Mouse (Mus musculus) forebrain, embryonic 16.5 days (tissue): ENCODE results near the gene Akap7. TPM values are rescaled to one million over a fixed set of nuclear protein-coding genes. Genes with fewer than 3 reads are reported as not detected.

Experiments used
- ATAC-seq: fragments of 200-750 bp; cut with Nextera tagmentation; 2 replicates; pipeline ENCODE4 v1.8.0; 2017; ENCODE audit warnings: mild to moderate bottlenecking, moderate library complexity
- H3K27ac ChIP-seq: fragments of 300-500 bp; sonication (generic); 2 replicates; pipeline ENCODE4 v1.5.1; 2014; ENCODE audit warnings: low read length, control low read depth
- H3K27me3 ChIP-seq: fragments of 300-500 bp; sonication (generic); replicated peaks from 2 replicates; pipeline ENCODE4 v1.6.1; 2014; ENCODE audit warnings: low read length; ENCODE audit not compliant: control insufficient read depth, insufficient read depth
- H3K36me3 ChIP-seq: fragments of 300-500 bp; sonication (generic); 2 replicates; pipeline ENCODE4 v1.6.1; 2014; ENCODE audit not compliant: control insufficient read depth, insufficient read depth
- H3K4me1 ChIP-seq: fragments of 300-500 bp; sonication (generic); replicated peaks from 2 replicates; pipeline ENCODE4 v1.6.1; 2014; ENCODE audit warnings: low read length; ENCODE audit not compliant: control insufficient read depth, insufficient read depth
- H3K4me2 ChIP-seq: fragments of 300-500 bp; sonication (generic); 2 replicates; pipeline ENCODE4 v1.6.1; 2014; ENCODE audit warnings: mild to moderate bottlenecking, low read length, control low read depth
- H3K4me3 ChIP-seq: fragments of 300-500 bp; sonication (generic); replicated peaks from 2 replicates; pipeline ENCODE4 v1.5.1; 2014; ENCODE audit warnings: mild to moderate bottlenecking, low read length, control low read depth
- H3K9ac ChIP-seq: fragments of 300-500 bp; sonication (generic); replicated peaks from 2 replicates; pipeline ENCODE4 v1.6.1; 2014; ENCODE audit warnings: low read depth, low read length, control low read depth
- H3K9me3 ChIP-seq: fragments of 300-500 bp; sonication (generic); 2 replicates; pipeline ENCODE4 v1.6.1; 2016; ENCODE audit warnings: low read length; ENCODE audit not compliant: control insufficient read depth
- WGBS: fragments of 180-500 bp; shearing (Covaris S2); extraction: QIAGEN DNeasy Blood & Tissue Kit; methylation state at CpG from one replicate; pipeline ENCODE4 v1.1.7; 2014; 5-methylcytosine and 5-hydroxymethylcytosine counted together
- polyA plus RNA-seq: library from polyadenylated mRNA; unstranded; fragments of >200 nt; fragmentation: Nextera tagmentation; extraction: Ambion mirVana; gene quantifications from 2 replicates; pipeline ENCODE4 v1.2.1, GENCODE M21; 2015

Gene Akap7
- polyA plus RNA-seq, 1 experiment from 2014 or later, result 33.3 TPM

DNA sequence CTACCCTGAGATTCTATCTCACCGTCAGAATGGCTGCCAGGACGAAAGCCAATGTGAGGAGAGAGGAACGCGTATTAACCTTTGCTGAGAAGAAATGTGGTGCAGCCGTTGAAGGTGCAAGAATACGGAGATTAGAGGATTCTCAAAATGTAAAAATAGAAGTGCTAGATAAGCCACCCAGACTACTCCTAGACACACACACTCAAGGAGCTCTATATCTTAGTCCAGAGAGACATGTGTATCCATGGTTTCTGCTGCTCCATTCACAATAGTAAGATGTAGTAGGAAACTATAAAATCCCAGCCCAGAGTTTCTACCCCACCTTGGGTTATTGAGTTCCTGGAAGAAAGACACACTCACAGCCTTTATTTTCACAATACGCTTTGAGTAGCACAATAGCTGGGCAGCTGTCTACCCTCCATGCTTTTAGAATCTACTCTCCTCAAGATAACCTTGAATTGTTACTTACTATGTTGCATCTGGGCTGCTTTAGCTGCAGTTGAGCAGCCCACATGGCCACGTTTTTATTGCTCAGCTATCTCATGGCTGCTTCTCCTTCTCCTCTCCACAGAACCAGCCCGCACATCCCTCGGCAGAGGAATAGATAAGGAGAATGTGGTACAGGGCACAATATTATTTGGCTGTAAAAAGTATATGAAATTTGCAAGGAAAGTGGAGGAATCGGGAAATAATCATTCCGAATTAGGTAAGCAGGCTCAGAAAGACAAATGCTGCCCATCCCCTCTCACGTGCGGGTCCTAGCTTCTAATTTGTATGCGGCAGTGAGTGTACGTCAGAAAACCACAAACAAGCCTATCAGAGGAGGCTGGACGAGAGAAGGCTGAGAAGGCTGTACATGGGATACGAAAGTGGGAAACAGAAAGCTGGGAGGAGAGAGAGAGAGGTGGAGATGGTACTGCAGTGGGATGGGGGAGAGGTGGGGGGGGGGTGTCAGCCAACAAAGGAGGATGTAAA lies 162.6 kb downstream of the Akap7 start:
- whole genome bisulfite sequencing, result 52% methylated on average over 18 of the region's 18 CpGs
- H3K9me3 ChIP-seq, result no peaks in the 10 kb centered on the region
- H3K4me3 ChIP-seq, result peak overlapping the region; percentile 28
- H3K27me3 ChIP-seq, result no peaks in the 10 kb centered on the region
- H3K4me2 ChIP-seq, result peak overlapping the region; percentile 38
- H3K27ac ChIP-seq, result peak overlapping the region; percentile 55; the same call in 1 of the 2 replicates
- H3K36me3 ChIP-seq, result no peaks in the 10 kb centered on the region
- peak; percentile 86 for ATAC-seq
- peaks cover 3% of the 10 kb centered on the region for H3K4me1 ChIP-seq
- peak overlapping the region; percentile 39 for H3K9ac ChIP-seq

DNA sequence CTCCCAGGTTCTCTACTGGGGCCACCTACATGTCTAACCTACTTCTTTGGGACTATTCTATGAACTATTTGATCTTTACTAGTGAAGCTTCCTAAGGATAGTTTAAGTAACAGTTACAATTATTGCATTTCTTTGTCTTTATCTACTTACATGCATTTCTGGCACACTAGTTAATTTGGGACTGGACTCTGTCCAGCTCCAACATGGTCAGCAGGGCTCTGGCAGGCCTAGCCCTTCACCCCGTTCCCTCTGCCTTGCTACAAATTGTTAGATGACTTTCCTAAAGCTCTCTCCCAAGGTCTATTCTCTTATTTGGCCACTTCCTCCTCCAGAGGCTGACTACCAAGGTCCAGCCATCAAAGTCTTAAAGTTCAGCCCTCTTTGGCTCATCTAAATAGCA lies 165.9 kb downstream of the Akap7 start:
- H3K4me3 ChIP-seq, result no peak overlapping the region
- no peaks in the 10 kb centered on the region for H3K27me3 ChIP-seq
- ATAC-seq, result no peak
- H3K9me3 ChIP-seq, result peaks cover 4% of the 10 kb centered on the region; the same call in 1 of the 2 replicates
- H3K9ac ChIP-seq, result no peak overlapping the region
- no peak overlapping the region for H3K4me2 ChIP-seq
- H3K27ac ChIP-seq, result no peak overlapping the region
- WGBS, result 77% methylated on average over 1 of the region's 1 CpGs
- peaks cover 3% of the 10 kb centered on the region for H3K4me1 ChIP-seq
- no peaks in the 10 kb centered on the region for H3K36me3 ChIP-seq

DNA sequence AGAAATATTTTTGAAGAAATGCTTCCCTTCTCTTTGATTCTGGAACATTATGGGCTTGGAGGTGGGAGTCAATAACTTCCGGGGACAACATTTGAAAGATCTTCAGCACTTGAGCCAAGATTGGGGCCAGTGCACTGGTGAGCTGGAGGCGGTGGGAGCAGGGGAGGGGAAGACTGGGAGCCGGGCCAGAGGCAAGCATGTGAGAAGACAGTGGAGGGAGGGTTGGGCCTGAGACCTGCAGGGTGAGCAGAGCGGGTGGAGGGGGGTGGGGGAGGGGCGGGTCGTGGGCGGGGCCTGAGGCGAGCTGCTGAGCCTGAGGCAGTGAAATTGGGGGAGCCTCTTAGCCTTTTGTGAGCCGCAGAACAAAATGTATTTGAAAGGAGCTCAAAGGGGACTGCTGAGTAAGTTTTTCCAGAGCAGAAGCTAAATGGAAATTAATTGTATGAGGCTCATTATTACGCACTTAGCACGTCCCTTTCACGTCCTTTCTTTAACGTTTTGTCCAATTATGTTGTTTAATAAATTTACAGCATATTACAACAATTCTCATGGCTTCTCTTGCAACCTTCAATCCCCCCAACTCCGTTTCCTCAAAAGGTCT lies 167.4 kb downstream of the Akap7 start:
- no peak overlapping the region for H3K27ac ChIP-seq
- 3% methylated on average over 14 of the region's 14 CpGs for WGBS
- no peaks in the 10 kb centered on the region for H3K36me3 ChIP-seq
- ATAC-seq, result peak; percentile 95
- no peak overlapping the region for H3K9ac ChIP-seq
- peaks cover 4% of the 10 kb centered on the region; the same call in 1 of the 2 replicates for H3K9me3 ChIP-seq
- H3K4me3 ChIP-seq, result no peak overlapping the region
- no peak overlapping the region for H3K4me2 ChIP-seq
- H3K4me1 ChIP-seq, result peaks cover 3% of the 10 kb centered on the region; the same call in 1 of the 2 replicates
- no peaks in the 10 kb centered on the region for H3K27me3 ChIP-seq

DNA sequence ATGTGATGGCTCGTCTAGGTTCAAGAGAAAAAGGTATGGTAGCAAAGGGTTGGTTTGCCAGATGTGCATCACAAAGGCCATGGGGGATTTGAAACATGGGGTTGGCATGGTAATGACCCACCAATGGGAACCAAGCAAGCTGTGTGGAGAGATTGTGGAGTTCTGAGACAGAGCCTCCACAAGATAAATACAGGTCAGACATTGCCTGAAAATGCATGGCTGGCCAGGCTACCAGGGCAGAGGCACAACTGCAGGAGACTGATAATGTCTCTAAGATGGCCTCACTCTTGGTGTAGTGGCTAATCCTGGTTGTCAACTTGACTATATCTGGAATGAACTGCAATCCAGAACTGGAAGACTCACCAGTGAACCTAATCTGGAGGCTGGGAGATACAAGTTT lies 174.1 kb downstream of the Akap7 start:
- no peak overlapping the region for H3K9ac ChIP-seq
- no peaks in the 10 kb centered on the region for H3K27me3 ChIP-seq
- H3K4me2 ChIP-seq, result no peak overlapping the region
- H3K4me1 ChIP-seq, result no peaks in the 10 kb centered on the region
- no peaks in the 10 kb centered on the region for H3K9me3 ChIP-seq
- 91% methylated on average over 1 of the region's 1 CpGs for WGBS
- no peaks in the 10 kb centered on the region for H3K36me3 ChIP-seq
- no peak overlapping the region for H3K27ac ChIP-seq
- H3K4me3 ChIP-seq, result no peak overlapping the region
- ATAC-seq, result no peak

DNA sequence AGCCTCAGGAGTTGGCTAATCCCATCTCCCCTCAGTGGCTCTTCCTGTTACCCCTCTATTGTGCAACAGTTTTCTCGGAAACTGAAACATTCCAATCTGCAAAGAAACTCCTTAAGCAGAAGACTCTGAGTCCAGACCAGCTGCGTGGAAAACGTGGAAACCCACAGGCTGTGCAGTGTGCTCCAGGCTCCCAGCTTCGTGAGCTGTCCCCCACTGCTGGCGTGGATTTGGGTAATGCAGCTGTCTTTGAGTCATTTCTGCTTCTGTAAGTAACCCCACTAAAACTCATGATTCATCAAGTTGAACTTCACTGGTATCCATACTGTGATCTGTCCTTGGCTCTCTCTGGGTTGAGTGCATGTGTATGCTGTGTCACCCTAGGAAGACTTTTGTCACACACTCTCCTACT lies 179.2 kb downstream of the Akap7 start:
- no peaks in the 10 kb centered on the region for H3K27me3 ChIP-seq
- ATAC-seq, result no peak
- H3K9me3 ChIP-seq, result no peaks in the 10 kb centered on the region
- no peaks in the 10 kb centered on the region for H3K36me3 ChIP-seq
- no peak overlapping the region for H3K4me2 ChIP-seq
- WGBS, result 80% methylated on average over 5 of the region's 5 CpGs
- H3K4me1 ChIP-seq, result no peaks in the 10 kb centered on the region
- H3K4me3 ChIP-seq, result no peak overlapping the region
- H3K27ac ChIP-seq, result no peak overlapping the region
- H3K9ac ChIP-seq, result no peak overlapping the region

DNA sequence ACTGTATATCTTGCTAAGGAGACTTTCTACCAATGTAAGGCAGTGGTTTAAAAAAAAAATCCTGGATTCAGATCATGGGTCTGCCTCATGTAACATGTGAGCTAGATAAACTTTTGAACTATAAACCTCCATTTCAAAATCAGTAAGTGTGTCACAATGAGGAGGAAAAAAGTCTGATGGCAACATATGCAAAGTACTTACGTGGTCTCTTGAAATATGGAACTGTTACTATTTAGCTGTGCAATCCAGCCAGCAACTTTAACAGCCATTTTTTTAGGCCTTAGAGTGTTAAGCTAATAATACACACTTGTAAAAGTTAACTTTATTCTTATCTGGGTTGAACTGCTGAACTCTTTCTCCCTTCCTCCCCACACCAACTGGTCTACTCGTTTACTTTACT lies 181.6 kb downstream of the Akap7 start:
- no peak for ATAC-seq
- Histone ChIP-seq H3K9ac (no peak overlapping the region), H3K36me3 (no peaks in the 10 kb centered on the region), H3K9me3 (no peaks in the 10 kb centered on the region), H3K27ac (no peak overlapping the region), H3K4me1 (no peaks in the 10 kb centered on the region), H3K4me3 (no peak overlapping the region), H3K4me2 (no peak overlapping the region), H3K27me3 (no peaks in the 10 kb centered on the region)
- WGBS, result 81% methylated on average over 2 of the region's 2 CpGs

DNA sequence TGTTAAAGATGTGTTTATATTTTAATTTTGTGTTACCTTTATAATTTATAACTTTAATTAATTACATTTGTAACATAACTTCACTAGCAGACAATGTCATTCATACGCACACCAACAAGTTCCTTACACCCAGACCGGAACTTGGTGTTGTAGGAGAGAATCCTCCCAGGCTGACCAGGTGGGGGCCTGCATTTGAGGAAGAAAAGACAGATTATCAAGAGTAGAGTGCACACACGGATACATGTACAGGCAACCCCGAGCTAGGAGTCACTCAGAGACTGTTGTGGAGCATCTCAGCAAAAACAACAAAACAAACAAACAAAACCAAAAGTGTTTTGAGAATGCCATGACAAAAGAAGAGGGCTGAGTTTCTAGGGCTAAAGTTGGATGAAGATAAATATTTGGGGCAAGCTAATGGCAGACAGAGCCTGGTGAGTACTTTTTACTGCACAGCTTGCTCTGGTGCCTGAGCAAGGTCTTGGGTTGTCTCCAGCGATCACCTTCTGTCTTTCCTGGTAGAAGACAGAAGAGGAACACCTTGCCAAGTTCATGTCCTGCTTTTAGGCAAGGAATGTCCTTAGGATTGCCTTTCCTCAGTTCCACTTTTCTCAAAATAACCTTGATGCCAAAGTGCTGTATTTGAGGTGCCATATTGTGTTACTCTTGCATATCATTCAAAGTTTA lies 186.7 kb downstream of the Akap7 start:
- Histone ChIP-seq H3K4me1 (no peaks in the 10 kb centered on the region), H3K4me2 (no peak overlapping the region), H3K36me3 (no peaks in the 10 kb centered on the region), H3K9me3 (no peaks in the 10 kb centered on the region), H3K27ac (no peak overlapping the region), H3K9ac (no peak overlapping the region), H3K4me3 (no peak overlapping the region), H3K27me3 (no peaks in the 10 kb centered on the region)
- ATAC-seq, result no peak
- 86% methylated on average over 5 of the region's 5 CpGs for WGBS
